Mouse (Mus musculus) frontal cortex, postnatal 14 days (tissue): ENCODE results near the gene Tmem18.

ENCODE experiments used
- DNase-seq, 2 experiments: peaks; one replicate each; pipeline ENCODE4 v3.0.0; 2022; ENCODE audit warnings: low spot score in 2 of 2

Gene Tmem18

DNA sequence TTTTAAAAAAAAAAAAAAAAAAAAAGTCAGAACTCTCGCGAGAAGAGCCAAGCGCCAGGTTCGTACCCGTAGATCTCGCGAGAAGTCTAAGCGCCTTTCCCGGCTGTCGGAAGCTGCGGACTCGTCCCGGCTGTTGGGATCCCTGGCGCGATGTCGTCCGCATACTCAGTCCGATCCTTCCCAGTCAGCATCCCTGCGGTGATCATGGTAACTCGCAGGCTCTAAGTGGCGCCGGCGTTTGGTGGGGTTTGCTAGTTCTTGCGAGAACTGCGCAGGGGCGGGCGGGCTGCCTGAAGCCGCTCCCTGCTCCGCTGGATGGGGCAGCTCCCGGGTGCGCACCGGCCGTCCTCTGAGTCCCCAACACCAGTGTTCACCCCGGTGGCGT lies at the start of gene Tmem18:
TSS of gene Tmem18 (plus strand) at position 71 of the 385 bp plus-strand sequence.
- DNase-seq: peak; percentile 79 to 82

DNA sequence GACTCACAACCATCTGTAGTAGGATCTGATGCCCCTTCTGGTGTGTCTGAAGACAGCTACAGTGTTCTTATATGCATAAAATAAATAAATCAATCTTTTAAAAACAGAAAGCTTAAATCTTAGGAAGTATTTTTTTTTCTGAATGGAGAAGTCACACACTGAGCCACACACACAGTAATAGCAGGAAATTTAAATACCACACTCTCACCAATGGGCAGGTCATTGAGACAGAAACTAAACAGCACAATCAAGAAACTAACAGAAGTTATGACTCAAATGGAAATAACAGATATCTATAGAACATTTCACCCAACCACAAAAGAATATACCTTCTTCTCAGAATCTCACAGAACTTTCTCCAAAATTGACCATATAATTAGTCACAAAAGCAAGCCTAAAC lies 26.9 kb upstream of the Tmem18 start:
- no peak for DNase-seq

DNA sequence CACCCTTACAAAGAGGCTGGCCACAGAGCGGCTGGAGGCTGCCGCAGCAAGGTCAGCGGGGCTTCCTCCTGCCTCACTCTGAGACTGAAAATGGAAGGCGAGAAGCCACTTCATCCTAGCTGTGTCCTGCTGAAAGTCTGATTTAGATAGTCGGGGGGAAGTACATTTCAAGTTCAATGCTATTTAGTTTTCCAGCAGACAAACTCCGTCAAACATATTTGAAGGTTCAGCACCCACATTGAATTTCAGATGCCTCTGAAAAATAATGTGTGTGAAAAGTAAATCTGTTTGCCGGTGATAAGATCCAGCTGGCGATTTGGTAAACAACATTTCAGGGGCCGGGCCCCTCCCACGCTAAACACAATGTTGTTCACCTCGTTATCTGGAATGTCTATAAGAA lies 22.8 kb upstream of the Tmem18 start:
- no peak for DNase-seq

DNA sequence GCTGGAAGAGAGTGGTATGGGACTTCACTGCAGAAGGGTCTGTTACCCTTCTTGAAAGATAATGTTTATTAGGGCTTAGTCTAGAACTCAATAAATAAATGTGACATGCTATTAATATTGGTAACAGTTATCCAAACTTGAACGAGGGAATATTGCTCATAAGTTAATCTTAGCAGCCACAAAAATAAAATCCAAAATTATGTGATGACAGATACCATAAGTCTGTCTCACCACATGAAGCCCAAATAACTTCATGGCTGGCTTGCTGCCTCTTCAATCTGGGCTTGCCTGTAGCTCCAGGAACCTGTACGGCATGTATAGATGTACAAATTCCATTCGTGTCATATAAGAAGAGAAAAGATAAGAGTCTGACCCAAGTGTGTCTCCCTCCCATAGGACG lies 12.2 kb upstream of the Tmem18 start:
- no peak for DNase-seq

DNA sequence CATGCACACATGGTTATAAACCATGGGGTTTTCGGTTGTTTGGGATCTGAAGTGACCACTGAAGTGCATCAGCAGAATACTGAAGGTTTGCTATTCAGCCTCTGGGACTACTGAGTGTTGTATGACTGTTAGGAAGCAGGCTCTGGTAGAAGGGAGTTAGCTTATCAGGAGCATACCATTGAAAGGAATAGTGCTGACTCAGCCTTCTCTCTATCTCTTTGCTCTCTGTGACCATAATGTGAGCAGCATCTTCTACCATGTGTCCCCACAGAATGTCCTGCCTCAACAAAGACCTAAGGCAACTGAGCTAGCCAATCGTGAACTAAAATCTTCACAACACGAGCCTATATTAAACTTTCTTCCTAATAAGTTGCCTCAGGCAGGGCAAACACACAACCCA lies 8.3 kb upstream of the Tmem18 start:
- no peak for DNase-seq

DNA sequence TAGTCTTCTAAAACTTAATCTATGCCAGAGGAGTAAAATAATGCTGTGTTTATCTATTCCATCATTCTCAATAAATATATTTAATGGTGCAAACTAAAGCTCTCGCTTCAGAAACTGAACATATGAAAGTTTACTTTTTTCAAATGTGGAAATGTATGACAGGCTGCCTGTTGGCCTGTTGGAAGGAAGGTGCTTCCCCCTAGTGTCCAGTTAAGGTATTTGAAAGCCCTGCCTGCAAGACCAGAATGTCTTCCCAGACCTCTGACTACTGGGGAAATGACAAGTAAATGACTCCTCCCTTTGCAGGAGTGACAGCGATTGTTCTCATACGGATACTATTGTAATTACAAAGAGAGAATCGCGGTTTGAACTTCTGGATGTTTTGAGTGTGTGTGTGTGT lies 6.2 kb upstream of the Tmem18 start:
- DNase-seq: peak in 1 of 2 experiments; percentile 66

DNA sequence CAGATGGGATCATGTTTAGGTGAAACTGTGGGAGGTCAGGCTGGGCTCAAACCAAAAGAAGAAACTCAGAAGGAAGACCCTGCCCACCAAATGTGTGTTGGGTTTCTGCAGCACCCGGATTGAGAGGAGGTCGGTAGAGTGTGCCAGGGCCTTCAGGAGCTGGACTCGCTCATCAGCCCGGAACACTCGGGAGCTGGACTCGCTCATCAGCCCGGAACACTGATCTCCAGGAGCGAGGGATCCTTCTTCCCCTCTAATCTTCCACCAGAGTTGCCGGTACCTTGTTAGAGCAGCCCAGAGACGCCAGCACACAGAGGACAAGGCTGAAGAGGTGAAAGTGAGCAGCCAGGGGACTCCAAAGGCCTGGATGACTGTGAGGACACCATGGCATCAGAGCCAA lies 2.9 kb upstream of the Tmem18 start:
- no peak for DNase-seq

DNA sequence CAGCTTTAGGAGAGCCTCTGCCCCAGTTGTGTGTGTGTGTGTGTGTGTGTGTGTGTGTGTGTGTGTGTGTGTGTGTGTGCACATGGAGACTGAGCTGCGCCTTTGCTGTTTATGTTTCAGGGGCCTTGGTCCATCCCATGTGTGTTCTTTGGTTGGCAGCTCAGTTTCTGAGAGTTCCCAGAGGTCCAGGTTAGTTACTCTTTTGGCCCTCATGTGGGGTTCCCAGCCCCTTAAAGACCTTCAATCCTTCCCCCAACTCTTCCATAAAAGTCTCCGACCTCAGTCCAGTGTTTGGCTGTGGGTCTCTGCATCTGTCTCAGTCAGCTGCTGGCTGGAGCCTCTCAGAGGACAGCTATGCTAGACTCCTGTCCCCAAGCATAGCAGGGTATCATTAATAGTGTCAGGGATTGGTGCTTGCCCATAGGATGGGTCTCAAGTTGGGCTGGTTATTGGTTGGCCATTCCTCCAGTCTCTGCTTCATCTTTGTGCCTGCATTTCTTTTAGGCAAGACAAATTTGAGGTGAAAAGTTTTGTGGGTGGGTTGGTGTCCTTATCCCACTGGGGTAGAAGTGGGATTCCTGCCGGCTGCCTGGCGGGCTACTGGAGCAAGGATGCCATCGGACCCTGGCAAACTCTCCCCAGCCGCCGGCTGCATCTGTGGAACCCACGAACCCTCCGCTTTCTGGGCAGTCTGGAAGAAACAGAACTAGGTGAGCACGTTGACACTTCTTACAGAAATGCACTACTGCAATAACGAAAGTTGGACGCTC lies 455 bp upstream of the Tmem18 start:
- DNase-seq: peak in 1 of 2 experiments; percentile 24

DNA sequence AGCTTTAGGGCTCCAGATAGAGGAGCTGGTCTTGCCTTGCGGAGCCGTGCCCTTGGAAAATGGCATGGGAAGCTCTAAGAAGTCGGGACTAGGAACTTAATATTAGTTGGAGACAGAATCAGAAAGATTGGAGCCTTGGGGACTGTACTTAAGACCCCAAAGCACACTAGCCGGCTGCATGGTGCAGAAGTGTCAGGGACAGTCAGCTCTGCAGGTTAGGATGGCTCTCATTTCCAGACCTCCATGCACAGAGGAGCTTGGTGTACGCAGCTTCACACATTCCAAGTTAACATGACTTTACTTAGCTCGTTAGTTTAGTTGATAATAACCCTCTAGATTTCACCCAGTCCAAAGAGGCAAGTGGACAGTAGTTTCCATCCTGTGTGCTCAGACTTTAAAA lies 637 bp downstream of the Tmem18 start:
- no peak for DNase-seq

DNA sequence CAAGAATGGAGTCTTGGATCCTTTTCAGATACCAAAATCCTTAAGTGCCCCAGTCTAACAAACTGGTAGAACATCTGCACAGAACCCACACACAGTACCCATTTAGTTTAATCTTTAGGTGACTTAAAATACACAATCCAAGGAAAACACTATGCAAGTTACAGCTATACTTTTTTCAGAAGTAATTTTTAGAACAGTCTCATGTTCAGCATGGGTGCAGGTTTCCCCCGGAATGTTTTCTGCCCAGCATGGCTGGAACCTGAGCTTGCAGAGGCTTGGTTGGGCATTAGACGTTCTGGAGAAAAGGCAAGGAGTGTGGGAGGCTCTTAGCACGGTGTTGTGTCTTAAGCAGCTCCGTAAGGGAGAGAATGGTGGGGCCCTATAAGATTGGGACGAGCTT lies 7.6 kb downstream of the Tmem18 start:
- no peak for DNase-seq

DNA sequence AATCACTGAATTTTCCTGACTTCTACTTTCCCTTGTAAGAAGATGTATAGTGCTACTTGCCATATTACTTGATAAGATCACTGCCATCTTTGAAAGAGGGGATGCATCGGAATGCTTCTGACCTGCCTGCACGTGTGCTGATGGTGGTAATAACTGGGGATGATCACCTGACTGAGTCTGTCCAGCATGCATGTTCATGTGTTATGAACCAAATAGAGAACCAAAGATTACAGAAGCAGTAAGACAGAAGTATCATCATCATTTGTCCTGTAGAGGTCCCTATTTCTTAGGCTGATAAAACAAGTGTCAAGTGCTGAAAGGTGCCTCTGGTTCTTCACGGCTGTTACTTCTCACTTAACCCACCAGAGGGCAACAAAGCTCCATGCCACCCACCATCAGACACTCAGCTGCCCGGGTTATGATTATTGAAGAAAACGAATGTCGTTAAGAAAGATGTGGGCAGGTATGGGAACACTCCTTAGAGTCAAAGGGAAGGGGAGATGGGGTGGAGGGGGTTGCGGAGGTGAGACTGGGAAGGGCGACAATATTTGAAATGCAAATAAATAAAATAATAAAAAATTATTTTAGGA lies 12.7 kb downstream of the Tmem18 start:
- peak; percentile 31 to 55 for DNase-seq

DNA sequence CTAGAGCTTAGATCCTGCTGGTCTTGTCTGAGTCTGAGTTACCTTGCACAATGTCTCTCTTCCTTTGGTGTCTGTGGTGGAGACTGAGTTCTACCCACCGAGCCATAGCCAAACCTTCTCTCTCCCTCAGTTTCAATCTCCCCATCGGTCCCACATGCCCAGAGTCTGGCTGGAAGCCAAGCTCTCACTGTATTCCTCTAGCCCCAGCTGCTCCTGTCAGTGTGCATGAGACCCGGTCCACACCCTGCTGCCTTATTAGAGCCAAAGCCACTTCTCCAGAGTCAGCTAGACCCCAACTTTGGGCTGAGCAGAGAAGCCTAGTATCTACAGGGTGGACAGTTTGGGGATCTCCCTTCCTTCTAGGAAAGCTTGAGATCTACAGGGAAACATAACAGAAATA lies 14.7 kb downstream of the Tmem18 start:
- no peak for DNase-seq

DNA sequence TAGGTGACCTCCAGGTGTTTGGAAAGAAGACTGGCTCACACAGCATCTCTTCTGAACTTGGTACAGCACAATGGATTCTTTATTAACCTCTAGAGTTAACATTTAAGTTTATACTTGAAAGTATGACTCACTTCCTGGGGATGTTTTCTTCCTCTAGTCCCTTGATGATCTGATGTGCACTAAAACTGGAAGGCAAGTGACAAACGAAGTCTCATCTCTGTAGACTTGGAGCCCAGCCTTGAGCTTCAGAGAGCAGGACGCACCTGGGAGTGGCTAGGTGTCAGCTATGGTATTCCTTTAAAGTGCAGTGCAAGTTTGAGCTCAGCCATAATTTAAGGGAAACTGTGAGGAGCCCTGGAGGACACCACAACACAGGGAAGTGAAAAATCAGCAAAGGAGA lies 15.2 kb downstream of the Tmem18 start:
- DNase-seq: no peak

DNA sequence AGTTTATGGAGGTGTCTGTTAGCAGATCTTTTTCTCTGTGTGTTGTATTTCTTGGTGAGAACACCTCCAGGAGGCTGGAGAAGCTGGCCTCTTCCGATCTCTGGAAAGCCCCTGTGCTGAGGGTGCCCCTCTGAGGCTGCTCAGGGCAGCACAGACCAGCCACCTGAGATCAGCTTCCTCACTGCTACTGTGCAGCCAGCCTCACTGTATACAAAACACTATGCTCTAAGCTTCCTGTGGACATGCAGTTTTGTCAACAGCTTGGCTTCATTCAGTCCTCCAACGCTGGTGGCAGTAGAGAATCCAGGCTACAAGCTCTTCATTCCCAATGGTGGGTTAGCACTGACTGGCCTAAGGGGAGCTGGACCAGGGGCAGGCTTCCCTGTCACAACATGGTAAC lies 15.8 kb downstream of the Tmem18 start:
- no peak for DNase-seq

DNA sequence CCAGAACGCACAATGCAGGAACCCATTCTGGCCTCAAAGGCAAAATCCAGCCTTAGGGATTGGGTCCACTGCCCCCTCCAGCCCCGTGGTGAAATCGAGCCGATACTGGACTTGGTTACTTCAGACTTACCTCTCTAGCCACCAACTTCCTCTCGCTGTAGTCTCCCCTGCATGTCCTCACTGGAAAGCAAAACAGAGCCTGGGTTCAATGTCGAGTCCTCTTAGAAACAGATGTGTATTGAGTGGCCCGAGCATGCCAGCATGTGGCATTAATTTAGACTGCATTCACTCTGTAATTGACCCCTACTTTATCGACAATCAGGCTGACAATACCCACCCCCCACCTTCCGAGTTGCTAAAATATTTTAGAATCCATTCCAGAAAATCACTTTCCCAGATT lies 19.8 kb downstream of the Tmem18 start:
- no peak for DNase-seq

DNA sequence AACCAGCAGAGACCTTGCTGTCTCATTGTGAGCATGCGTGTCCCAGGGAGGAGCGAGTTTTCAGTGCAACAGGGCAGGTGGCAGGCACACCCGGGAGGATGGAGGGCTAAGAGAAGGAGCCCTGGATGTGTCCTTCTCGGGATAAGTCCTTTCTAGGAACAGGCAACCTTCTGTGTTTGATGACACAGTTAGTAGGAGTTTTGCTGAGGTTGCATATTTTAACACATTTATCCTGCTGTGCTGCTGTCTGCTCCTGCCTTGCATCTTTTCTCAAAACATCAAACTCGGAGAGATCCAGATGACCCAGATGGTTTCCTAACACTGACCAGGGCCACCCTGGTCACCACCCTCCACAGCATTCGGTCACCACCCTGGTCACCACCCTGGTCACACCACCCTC lies 20.6 kb downstream of the Tmem18 start:
- no peak for DNase-seq

DNA sequence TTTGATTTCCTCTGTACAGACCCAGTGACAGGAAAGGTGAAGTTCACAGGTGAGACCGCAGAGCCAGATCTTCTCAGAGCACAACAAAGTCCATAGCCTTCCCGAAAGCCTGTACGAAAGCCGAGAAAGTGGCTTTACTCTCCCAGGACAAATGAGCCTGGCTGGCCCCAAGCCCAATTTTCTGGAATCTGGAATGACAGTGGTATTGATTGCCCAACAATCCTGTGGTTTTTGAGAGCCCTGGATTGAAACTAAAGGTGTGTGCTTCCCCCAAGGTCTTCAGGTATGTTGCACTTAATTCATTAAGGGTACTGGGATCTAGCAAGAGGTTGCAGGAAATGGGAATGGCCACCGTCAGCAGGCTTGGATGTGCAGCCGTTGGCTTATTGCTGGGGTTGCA lies 21.7 kb downstream of the Tmem18 start:
- no peak for DNase-seq

DNA sequence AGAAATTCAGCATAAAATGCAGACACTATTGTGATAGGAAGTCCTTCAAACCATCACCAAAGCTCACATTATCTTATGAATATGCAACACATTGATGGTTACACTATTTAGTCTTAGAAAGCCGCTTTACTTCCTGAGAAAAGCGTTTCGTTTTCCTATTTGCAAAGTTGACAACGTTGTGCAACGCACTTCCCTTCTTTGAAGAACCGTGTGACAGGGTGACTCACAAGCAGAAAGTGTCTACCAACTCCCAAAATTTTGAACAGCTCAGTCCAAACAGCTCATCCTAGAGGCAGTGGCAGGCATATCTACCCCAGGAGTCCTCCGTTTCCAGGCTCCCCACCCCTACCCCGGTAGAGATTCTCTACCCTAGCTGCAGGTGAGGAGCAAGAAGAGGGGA lies 22.5 kb downstream of the Tmem18 start:
- no peak for DNase-seq

DNA sequence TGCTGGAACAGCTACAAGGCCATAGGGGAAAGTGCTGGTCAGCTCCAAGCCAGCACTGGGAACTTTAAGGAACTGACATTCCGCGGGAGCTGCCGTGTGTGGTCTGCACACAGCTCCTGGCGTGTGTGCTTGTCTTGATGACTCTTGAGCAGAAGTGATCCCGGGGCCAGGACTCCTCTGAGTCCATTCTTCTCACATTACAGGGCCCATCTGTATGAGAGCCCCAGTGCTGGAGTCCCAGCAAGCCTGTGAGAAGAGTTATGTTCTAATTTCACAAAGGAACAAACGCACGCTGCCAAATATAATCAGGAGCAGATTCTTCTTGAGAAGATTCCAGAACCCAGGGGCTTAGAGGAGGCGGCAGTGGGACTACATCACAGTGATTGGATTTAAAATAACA lies 34.2 kb downstream of the Tmem18 start:
- no peak for DNase-seq

DNA sequence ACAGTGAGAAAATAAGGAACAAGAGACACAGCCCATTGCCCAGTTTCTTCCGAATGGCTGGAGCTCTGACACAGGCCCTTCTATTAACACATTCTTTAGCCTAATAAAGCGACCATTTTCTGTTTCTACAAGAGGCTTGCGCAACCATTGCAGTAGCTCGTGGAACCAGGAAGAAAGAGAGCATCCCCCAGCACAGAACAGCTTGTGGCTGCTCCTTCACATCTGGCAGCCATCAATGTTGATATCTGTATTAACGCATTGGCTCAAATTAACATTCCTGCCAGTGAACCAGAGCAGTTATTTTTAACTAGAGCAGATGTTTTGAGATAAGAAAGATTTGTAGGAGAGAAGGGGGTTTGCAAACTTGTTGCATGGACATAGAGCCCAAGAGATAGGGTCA lies 44.2 kb downstream of the Tmem18 start:
- no peak for DNase-seq

DNA sequence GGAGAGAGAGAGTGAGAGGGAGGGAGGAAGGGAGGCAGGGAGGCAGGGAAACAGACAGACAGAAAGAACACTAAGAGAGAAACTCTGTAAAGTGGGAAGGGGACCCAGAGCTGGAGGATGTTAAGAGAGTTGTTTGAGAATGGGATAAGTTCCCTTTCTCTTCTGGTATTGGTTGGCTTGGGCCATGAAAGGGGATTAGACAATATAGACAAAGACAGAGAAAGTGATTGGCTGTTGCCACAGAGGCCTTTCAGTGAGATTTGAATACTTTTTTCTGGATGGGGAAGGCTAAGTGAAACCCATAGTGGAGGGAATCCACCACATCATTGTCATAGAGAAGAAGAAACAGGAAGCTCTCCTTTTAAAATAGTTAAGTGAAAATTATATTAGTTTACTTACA lies 50.3 kb downstream of the Tmem18 start:
- no peak for DNase-seq
